Mouse (Mus musculus) bone marrow macrophage, adult 2 months (primary cell): ENCODE data around the gene Prlh.

Experiments used
- CTCF ChIP-seq: IDR thresholded peaks from 2 replicates; pipeline ENCODE4 v1.5.1; 2012; ENCODE audit warnings: low read depth, mild to moderate bottlenecking, low read length, moderate library complexity
- POLR2A ChIP-seq: IDR thresholded peaks from 2 replicates; pipeline ENCODE4 v1.6.1; 2012; ENCODE audit warnings: mild to moderate bottlenecking, low read depth, low read length, borderline replicate concordance

- TF ChIP-seq CTCF (no peak), POLR2A (no peak)
Observed at GRCm38 (mm10) chr1:91001101-91001500, 48.2 kb downstream of the Prlh start.
